Mouse (Mus musculus): ENCODE measurements around the gene Prkaca.
"Not testable (repeated sequence)": the region's sequence is repeated elsewhere in the genome, so short reads cannot be mapped to it uniquely, and the experiment has no call there.

GRCm38 (mm10) chr8:84005502-84005901, 32.7 kb downstream of the Prkaca start:
- TF ChIP-seq CTCF (IDR thresholded peaks at IDR 0.05; ENCODE audit: low read depth, low read length); POLR2A (IDR thresholded peaks at IDR 0.05; ENCODE audit: extremely low read depth, insufficient read depth, low read length): not testable (repeated sequence)
